18 mouse cellular contexts compared by ENCODE assay signal in the genomic region with DNA sequence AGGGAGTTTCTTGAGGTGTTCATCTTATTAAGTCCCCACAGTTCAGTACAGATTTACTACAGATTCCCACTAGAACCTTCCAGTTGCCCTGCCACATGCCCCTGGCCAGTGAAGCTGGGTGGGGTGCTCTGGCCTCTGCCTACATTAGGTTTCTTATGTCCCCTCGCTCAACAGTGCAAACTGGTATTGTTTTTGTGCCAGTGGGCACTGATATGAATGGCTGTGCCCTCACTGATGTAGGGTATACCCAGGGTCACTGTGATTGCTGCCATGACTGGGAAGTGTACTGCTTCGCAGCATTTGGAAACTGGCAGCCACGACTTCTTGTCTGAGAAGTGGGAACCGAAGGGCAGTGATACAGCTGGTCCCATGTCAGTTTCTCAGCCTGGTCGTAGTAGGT.
"Had no signal": no experiment of that assay in that cellular context is flagged by ENCODE, and none has a peak within 500 bp of the region (broad histone marks: within the 10 kb centered on the region; RNA-seq: fewer than 3 reads in every experiment).

No protein-coding gene starts in this region.

- H3K27me3 ChIP-seq: midbrain, embryonic 12.5 days; neural tube, embryonic 13.5 days; neural tube, embryonic 15.5 days had no signal

- H3K9ac ChIP-seq: lung, embryonic 14.5 days; midbrain, embryonic 12.5 days; neural tube, embryonic 13.5 days; neural tube, embryonic 15.5 days had no signal

- DNase-seq: lung, adult 18-20 months; lung, embryonic 14.5 days; lung, postnatal 10 days; midbrain, embryonic 14.5 days; retina, postnatal 1 day; right cerebral cortex, adult 18-20 months; right cerebral cortex, postnatal 25 days; right cerebral cortex, postnatal 4 days; spleen, adult 18-20 months; thymus, adult 18-20 months; thymus, postnatal 14 days; thymus, postnatal 36 days had no signal

- H3K27ac ChIP-seq: midbrain, embryonic 10.5 days; midbrain, embryonic 12.5 days; neural tube, embryonic 13.5 days; neural tube, embryonic 15.5 days had no signal

- H3K4me3 ChIP-seq: midbrain, embryonic 10.5 days; midbrain, embryonic 12.5 days; myocyte; neural tube, embryonic 13.5 days; neural tube, embryonic 15.5 days had no signal

- ATAC-seq: midbrain, embryonic 16.5 days had no signal

- H3K4me2 ChIP-seq: lung, embryonic 14.5 days; midbrain, embryonic 12.5 days; neural tube, embryonic 13.5 days; neural tube, embryonic 15.5 days had no signal

- H3K9me3 ChIP-seq: midbrain, embryonic 10.5 days; midbrain, embryonic 12.5 days; neural tube, embryonic 13.5 days; neural tube, embryonic 15.5 days had no signal

- H3K36me3 ChIP-seq: neural tube, embryonic 13.5 days; neural tube, embryonic 15.5 days had no signal
